Mouse (Mus musculus): ENCODE data around the gene Magi2.
A peak's percentile ranks its signal among the peaks of the same experiment; 100 is the strongest.
"Not testable (repeated sequence)": the region's sequence is repeated elsewhere in the genome, so short reads cannot be mapped to it uniquely, and the experiment has no call there.

The Magi2 gene

DNA sequence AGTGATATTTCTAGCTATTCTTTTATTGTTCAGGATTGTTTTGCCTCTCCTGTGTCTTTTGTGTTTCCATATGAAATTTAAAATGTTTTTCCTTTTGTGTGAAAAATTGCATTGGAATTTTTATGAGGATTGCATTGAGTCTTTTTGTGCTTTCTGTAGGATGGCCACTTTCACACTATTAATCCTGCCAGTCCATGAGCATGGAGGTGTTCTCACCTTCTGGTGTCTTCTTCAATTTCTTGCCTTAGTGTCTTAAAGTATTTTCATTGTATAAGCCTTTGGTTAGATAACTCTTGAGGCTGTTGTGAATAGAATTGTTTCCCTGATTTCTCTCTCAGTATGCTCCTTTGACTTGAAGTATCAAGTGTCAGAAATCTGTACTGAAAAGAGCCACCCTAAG is 1296.9 kb downstream of the Magi2 start:
- DNase-seq: no peak

DNA sequence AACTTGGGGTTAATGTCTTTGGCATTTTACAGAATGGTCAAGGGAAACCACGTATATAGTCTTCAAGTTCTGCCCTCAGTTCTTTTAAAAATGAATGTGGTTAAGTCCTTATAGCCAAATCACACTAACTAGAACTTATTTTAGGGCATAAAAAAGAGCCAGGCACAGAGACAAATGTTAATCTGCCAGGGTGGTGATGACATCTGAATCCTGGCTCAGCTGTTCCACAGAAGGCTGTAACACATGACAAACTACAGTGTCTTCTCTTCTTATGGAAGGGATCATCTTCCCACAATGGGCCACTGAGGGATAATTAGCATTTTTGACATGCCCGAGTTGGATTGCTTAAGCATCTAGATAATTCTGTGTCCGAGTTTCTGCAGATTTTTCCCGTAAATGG is 1299.8 kb downstream of the Magi2 start:
- DNase-seq: not testable (repeated sequence)

DNA sequence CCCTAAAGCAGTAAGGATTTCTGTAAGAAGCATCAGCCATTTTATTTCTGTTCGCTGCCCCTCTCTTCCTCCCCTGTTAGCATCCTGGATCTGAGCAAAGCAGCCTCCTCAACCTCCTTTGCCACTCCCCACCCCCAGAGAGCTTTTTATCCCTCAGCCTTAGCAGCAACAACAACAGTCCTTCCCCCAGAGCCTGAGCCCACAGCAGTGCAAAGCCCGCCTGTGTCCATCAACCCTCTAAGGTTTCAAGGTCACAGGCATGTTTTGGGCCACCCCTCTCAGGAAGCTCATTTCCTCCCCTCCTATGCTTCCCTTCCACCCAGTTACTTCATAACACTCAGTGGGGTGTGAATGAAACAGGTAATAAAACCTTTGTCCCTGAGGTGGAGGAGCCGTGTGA is 1309.7 kb downstream of the Magi2 start:
- DNase-seq: no peak

DNA sequence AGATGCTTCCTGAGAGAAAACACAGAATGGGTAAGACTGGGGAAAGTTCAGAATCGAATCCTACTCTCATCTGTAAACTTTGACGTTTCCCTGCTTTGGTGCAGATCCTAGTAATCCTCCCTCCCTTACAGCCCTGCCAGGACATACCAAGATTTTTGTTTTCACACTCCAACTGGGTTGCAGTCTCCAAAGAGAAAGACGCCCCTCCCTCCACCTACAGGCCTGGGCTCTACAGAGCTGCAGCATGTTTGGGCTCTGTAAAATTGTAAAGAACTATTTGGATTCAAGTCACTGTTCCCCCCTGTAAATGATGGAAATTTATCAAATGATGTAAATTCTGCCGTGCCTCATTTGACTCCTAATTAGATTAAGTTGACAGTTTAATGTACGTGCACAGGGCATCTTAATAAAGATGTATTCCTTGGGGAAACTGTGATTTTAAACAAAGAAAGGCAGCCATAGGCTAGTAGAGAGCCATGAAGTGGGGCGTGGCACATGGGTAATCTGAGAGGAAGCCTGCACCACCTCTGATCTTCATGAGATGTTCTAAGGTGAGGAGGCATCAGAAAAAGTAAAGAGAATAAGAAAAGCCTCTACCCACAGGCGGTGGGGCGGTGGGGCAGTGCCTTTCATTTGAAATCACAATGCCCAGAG is 1310.7 kb downstream of the Magi2 start:
- no peak for DNase-seq

DNA sequence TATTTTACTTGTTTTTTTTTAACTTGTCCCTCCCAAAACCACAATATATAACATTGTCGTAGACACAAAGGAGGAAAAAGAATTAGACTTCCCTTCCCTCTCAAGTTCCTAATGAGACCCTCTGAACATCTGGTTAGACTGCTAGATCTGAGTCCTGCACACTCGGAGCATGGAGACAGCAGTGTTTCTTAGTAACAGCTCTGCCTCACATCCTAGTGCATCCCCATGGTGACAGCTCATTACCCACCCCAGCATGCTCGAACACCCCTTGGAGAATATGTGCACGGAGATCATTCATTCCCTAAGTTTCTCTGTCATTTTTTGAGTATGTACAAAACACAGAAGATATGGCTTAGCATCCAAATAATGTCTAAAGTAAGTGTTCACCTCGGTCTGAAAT is 1317.5 kb downstream of the Magi2 start:
- no peak for DNase-seq

DNA sequence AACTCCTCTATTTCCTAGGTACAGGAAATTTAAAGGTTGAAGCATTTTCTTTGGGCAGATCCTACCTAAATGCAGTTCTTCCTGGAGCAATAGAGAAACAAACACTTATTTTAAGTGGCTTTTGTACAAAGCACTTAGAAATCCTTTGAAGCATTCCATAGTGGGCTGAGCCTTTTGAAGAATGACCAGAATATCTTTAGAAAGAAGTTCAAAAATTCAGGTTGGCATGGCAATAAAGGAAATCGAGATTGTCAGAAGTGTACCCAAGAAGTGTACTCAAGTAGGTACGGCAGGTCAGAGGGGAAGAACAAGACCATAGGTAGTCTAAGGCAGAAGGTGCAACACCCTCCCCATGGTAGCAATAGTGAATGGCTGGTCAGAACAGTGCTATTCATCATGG is 1332.5 kb downstream of the Magi2 start:
- no peak for DNase-seq

DNA sequence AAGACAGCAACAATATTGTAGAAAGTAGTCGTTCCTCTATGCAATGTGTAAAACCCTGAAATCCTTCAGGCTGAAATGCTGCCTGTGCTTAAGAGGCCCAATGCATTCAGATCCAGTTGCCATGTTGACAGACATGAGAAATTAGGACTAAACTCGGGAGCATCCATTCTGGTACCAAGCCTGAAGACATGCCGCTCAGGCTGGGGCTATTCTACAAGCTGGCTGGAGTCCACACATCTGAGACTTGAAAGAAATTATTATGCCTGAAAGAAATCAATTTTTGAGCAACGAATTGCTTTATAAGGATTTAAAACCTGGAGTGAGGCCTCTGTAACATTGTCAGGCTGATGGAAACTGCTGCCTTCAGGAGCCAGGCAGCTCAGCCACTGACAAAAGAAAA is 1333.0 kb downstream of the Magi2 start:
- no peak for DNase-seq

DNA sequence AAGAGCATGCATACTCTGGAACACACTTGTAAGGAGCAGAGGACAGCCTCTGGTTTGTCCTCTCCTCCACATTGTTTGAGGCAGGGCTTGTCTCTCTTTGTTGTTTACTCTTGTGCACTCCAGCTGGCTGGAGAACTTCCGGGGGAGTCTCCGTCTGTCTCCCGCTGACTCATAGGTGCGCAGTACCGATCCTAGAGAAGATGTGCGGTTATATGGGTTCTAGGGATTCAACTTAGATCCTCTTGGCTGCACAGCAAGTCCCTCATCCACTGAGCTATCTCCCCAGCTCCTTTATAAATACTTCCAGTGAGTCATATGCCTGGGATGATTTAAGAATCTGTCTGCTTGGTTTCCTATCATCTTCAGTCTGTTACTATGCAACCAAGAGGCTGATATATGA is 1341.6 kb downstream of the Magi2 start:
- no peak for DNase-seq

DNA sequence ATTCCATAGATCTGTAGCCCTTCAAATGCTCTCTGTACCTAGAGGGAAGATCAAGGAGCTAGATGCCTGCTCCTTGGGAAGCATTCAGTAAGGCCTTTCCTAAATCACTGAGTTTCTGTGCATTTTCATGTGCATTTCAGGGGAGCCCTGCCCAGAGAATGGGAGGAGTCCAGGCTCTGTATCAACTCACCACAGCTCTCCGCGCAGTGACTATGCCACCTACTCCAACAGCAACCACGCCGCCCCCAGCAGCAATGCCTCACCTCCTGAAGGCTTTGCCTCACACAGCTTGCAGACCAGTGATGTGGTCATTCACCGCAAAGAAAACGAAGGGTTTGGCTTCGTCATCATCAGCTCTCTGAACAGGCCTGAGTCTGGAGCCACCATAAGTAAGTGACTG is 1342.1 kb downstream of the Magi2 start:
- no peak for DNase-seq

DNA sequence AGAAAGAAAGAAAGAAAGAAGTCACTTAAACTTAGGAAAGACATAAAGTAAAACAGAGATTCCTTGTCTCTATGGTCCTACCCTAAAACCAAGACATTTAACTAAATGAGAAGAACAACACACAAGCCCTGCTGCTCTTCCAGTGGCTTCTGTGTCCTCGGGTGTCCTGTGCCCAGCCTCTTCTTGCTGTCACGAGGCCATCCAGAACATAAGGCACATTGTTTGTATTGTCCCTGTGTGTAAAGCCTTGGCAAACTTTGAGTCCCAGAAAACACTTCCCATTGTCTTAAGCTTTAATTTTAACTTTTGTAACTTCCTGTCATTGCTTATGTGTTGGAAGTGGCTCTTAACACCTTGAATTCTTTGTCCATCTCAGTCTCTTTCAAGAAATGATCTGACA is 1348.0 kb downstream of the Magi2 start:
- no peak for DNase-seq

DNA sequence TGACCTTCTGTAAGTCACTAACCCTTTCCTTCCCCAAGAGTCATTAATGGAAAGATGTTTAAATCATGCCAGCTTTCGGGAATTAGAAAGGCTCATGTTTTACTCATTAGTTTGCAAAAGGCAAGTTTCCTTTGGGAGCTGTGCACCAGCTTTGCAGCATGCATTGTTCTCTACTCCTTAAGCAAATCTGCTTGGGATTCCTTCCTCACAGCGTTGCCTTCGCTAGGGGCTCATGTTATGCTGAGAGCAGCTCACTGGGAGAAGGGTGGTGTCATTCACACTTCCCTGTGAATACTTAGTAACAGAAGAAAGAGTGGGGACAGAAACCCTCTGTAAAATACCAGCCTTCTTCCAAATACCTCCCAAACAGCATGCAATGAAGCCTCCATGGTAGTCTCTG is 1349.0 kb downstream of the Magi2 start:
- DNase-seq: no peak

DNA sequence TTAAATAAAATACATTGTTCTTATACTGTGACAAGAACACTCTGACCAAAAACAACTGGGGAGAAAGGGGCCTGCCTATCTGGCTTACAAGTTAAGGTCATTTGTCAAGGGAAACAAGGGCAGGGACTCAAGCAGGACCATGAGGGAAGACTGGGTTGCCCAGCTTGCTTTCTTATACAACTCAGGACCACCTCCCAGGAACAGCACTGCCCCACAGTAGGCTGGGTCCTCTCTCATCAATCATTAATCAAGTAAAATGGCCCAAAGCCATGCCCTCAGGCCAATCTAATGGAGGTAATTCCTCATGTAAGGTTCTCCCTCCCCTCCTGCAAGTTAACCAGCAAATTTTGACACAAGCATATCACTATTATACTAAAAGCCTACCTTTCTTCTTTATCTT is 1349.4 kb downstream of the Magi2 start:
- no peak for DNase-seq

DNA sequence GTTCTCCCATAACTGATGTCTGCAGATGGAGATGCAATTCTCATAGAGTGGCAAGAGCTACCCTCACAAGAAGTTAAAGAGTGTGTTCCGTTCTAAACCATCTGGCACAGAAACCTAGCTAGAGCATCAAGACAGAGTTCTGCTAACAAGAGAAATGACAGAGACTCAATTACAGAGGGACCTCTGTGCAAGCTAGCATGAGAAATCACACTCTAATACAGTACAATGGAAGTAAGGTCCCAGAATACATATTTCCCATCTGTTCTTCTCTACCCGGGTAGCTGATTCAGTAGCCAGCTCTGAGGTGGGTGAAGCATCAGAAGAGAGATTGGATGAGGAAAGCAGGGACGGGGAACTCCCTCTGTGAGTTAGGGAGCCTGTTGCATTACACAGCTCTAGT is 1351.8 kb downstream of the Magi2 start:
- DNase-seq: no peak

DNA sequence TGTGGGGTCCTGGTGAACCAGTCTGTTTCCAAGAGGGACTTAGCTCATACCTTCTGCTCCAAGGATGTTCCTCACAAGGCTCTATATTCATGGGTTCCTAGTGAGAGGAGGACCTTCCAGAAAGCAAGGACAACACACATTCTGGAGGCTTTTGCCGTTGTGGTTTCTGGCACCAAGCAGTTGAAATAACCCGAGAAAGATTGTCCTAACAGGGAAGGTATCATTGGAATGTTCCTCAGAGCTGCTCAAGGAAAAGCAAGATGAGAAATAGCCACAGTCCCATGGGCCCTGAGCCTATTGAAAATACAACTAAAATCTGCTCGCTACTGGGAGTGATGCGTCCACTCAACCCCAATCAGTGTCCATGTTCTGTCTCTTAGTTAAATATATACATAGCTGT is 1353.8 kb downstream of the Magi2 start:
- no peak for DNase-seq

DNA sequence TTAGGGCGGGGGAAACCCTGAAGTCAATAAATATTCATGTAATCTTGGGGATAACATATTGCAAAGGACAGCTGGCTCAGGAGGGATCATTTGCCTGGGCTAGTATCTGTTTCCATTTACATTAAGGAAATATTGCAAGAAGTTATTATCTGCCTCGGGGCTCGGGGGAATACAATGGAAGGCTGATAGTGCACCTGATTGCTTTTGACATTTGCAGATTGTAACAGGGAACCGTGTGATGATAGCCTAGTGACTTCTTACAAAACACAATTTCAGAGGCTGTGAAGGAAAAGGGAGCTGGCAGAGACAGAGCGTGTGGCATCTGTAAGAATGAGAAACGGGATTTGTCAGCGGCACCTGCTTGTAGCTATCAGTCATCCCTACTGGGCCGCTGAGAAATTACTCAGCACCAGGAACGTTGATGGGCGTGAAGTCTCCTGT is 1356.2 kb downstream of the Magi2 start:
- peak; percentile 12 to 14 for DNase-seq

DNA sequence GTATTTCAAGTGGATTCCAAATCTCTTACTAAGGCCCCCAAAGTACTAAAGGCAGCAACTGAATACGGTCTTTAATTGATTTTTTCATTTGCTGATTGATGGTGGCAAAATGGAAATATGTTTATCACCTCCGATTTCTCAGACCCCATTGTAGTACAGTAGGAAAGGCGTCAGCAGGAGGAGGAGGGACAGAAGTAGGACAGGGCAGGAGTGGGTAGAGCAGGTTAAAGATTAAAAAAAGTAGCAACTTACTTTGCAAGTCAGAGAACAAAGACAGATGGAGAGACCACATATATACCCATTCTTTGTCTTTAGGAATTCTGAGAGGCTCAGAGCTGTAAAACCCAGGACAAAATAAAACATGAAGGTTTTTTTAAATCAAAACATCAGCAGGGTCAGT is 1356.8 kb downstream of the Magi2 start:
- DNase-seq: no peak

DNA sequence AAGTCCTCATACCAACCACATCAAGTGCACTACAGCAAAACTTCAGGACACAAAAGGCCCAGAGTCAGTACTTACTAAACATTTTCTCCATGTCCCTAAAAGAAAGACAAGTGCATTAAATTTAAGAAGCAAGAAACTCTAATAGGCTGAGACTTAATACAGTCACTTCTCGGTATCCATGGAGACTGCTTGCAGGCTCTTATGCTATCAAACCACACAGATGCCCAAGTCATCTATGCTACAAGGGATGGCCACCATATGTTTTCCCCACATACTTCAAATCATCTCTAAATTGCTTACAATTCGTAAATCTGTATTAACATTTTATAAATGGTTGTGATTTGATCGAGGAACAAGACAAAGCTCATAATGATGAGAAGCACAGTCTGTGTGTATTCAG is 1357.9 kb downstream of the Magi2 start:
- DNase-seq: no peak

DNA sequence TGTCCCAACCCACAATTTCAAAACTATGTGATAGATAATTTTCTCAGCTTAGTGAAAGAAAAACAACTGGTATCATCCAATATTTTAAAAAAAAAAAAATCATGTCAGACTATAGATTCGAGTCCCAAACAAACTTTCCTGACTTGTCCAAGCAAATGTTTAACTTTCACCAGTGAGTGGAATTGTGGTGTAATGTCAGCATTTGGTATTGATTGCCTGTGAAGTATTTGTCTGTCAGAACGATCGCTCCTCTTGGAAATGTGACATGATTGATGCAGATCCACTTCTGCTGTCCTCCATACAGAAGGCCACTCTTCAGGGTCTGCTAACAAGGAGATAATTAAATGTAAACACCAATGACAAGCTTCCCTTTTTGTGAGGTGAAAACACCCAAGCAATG is 1362.9 kb downstream of the Magi2 start:
- no peak for DNase-seq

DNA sequence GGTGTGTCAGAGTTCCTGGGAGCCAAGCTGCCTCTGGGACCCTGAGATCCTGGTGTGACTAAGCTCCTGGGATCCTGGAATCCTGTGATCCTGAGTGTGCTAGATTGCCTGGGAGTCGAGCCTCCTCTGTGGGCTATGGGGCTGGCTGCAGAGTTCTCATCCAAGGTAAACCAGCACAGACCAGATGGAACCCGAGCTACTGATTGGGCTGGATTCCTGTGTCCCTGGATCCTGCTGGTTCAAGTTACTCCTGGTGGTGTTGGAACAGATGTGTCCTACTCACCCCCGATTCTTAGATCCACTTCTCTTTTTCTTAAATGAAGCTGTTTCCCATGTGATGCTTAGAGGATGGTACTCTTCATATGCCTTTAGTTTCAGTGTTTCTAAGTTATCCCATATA is 1371.4 kb downstream of the Magi2 start:
- no peak for DNase-seq

DNA sequence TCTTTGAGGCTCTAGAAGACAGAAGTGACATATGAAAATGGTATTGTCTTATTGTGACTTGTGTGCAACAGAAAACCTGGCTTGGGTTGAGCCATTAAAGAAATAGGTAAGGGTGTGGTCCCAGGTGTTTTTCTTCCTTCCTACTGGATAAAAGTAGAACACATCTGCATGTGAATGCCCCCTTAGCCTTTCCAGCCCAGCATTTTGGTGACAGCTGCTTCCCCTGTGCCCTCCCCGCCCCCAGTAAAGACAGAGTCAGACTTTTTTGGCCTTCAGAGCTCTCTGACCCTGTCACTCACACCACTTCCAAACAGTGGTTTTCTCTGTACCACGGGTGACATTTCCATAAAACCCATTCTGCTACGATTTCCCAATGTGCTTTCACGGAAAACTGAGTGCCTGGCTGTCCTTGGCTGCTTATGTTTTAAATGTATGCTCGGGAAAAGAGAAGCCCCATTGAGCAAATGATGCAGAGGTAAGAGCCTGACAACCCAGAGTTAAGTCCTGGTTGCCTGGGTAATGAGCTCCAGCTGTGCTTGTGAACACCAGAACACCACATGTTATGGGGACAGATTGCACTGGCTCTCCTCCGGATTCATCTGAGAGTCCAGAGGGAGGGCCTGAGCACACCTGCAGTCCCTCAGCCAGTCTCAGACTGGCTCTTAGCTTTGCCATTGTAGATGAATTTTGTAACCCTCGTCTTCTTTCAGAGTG is 1377.1 kb downstream of the Magi2 start:
- DNase-seq: no peak

DNA sequence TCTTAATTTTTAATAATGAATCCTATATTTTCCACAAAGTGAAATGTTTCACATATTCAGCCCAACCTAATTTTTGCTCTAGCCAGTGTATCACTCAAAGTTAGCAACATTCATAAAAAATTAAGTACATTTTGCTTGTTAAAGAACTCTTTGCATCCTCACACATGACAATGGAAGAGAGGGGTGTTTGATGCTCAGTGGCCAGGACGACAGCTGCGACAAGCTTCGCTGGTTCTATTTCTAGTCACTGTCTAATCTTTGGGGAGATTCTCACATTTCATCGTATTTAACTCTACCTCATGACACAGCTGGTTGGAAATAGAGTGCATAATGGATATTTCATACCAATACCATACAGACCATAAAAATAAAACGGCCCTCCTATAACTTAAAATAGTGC is 1379.7 kb downstream of the Magi2 start:
- DNase-seq: no peak

DNA sequence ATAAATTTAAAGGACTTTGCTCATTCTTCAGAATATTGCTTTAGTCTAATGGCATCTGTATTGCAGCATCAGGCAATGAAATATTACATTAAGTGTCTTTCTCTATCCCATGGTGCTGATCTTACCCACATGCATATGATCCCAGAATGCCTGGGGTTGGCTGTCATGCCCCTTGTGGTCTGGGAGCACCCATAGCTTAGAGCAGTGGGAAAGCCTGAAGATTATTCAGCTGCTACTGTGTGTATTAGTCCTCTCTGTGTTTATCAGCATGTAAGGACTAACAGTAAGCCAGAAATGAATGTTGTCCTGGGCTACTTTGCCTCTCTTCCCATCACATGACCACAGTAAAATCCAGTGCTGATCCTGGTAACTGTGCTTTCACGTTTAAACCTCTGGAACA is 1380.7 kb downstream of the Magi2 start:
- DNase-seq: no peak

DNA sequence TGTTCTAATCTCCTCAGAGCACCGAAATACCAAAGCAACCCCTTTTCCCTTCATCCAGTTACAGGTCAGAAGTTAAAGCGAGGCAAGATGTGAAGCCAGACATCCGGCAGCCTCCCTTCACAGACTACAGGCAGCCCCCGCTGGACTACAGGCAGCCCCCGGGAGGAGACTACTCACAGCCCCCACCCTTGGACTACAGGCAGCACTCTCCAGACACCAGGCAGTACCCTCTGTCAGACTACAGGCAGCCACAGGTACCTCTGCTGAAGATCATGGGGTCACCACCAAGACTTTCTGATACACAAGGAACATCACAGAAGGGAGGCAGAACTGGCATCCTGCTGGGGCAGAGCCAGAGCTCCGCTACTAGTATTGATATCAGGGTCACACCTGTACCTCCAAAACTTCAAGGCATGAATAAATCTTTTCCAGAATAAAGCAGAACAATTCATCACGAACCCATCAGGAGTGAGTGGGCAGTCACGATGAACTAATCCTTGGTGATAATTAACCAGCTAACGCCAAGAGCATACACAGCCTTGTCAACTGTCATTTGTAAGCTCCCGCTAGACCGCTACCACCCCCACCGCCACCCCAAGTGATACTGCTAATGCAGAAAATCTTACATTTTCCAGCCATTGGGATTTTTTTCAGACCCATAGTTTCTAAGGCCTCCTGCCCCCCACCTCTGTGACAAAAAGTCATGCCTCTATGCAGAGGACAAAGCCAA is 1382.5 kb downstream of the Magi2 start:
- DNase-seq: no peak

DNA sequence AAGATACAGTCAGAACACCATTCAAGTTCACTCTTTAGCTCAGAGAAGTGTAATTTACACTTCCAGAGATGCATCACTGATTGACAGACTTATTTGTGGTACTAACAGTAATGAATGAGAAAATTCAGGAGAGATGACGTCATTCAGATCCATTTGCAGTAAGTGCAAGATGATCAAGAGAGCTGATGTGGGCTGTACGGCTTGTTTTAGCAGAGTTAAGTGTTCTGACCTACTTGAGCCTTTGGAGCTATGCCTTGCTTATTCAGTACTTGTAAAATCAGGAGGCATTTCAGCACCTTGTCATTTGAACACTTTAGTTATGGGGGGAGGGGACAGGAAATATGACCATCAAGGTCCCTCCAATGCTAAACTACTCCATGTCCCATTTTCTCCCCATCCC is 1383.8 kb downstream of the Magi2 start:
- DNase-seq: no peak
